Mouse (Mus musculus): ENCODE results near the gene Itch.
"Not testable (repeated sequence)": the region's sequence is repeated elsewhere in the genome, so short reads cannot be mapped to it uniquely, and the experiment has no call there.

Gene Itch

DNA sequence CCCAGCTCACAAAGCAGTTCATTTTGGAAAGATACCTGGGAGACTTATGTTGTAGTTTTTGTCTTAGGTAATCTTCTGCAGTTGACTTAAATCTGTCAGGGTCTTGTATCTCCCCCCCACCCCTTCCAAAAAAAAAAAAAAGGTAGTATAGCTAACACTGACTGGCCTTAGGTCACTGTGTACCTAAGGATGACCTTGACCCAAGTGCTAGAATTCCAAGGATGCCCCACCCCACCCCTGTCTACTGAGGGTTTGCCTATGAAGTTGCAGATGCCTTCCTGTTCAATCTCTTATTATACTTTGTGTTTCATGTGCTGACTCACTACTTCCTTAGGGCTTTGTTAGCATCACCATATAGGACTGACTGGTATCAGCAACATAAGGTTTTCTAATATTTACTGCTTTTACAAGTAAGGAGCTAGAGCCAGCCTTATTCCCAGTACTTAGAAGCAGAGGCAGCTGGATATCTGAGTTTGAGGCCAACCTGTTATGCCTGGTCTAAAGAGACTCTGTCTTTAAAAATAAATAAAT lies 8.8 kb downstream of the Itch start:
- DNase-seq (ENCODE audit: extremely low read depth, low read depth, low spot score): no peak

DNA sequence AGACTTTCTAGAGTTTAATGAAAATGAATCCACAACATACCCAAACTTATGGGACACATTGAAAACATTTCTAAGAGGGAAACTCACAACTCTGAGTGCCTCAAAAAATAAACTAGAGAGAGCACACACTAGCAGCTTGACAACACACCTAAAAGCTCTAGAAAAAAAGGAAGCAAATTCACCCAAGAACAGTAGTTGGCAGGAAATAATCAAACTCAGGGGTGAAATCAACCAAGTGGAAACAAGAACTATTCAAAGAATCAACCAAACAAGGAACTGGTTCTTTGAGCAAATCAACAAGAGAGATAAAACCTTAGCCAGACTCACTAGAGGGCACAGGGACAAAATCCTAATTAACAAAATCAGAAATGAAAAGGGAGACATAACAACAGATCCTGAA lies 16.0 kb downstream of the Itch start:
- DNase-seq (ENCODE audit: extremely low read depth, low read depth, low spot score): not testable (repeated sequence)

DNA sequence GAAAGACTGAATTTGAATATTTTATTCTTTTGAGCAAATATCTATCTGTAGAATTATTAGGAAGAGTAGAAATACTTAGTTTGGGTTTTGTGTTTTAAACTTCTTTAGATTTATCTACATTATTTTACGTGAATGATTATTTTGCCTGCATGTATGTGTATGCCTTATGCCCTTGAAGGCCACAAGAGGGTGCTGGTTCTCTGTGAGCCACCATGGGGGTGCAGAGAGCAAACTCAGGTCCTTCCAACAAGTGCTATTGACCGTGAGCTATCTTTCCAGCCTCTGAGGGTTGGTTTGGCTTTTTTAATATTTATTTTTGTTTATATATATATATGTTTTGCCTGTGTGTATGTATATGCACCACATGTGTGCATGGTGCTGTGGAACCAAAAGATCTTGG lies 74.1 kb downstream of the Itch start:
- DNase-seq (ENCODE audit: extremely low read depth, low read depth, low spot score): no peak

DNA sequence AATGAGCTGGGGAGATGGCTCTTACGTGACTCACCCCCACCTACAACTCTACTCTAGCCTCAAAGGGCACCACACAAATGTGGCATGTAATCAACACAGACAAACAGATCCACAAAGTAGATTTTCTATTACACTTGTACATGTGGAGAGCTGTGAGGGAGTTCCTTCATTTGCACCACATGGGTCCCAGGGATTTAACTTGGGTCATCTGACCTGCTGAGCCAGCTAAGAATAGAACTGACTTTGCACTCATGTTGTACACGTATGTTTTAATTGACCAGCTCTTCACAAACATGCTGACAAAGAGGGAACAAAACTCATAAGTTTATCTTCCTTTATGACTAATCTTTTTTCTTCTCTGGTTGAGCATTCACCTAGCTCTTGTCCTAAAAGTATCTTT lies 89.8 kb downstream of the Itch start:
- DNase-seq (ENCODE audit: extremely low read depth, low read depth, low spot score): no peak

DNA sequence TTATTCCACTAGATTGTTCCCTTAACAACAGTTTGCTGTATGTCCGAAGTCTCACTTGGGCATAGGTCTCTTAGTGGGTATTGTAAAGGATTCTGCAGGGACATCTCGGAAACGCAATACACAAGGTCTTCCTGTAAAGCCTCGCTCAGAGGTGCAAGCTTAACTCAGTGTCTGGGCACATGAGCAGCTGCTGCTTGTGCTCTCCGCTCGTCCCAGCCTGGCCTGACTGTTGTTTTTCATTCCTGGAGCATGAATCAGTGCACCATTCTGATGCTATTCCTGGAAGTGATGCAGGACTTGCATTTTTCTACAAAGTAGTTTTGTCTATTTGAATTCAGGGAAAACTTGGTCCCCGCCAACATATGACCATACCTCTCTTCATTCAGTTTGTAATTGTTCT lies 91.4 kb downstream of the Itch start:
- no peak for DNase-seq (ENCODE audit: extremely low read depth, low read depth, low spot score)

GRCm38 (mm10) chr2:155235746-155236361 lies 102.5 kb downstream of the Itch start:
- no peak for DNase-seq (ENCODE audit: extremely low read depth, low read depth, low spot score)

- DNase-seq (ENCODE audit: extremely low read depth, low read depth, low spot score): peak; percentile 62
Measured at GRCm38 (mm10) chr2:155236362-155236992, 103.2 kb downstream of the Itch start, which contains the start of gene Dynlrb1. Gene Dynlrb1, plus strand, starts transcription at chr2:155236533.

DNA sequence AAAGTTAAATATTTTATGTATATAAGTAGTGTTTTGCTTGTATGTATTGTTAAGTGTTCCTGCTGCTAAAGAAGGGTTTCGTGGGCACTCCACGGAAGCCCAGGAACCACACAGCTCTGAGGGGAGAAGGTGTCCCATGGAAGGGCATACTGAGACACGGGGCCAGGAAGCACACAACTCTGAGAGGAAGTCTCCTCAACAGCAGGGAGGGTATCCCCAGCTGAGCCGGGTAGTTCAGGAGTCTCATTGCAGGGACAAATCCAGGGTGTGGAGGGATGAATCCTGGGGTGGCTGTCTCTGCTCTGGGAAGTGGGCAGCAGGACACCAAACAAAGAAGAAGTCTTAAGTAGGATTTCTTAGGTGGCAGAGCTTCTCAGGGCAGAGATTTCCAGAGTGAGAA lies 104.0 kb downstream of the Itch start:
- no peak for DNase-seq (ENCODE audit: extremely low read depth, low read depth, low spot score)

- peak; percentile 68 for DNase-seq (ENCODE audit: extremely low read depth, low read depth, low spot score)
Measured at GRCm38 (mm10) chr2:155240915-155241314, 107.6 kb downstream of the Itch start.

DNA sequence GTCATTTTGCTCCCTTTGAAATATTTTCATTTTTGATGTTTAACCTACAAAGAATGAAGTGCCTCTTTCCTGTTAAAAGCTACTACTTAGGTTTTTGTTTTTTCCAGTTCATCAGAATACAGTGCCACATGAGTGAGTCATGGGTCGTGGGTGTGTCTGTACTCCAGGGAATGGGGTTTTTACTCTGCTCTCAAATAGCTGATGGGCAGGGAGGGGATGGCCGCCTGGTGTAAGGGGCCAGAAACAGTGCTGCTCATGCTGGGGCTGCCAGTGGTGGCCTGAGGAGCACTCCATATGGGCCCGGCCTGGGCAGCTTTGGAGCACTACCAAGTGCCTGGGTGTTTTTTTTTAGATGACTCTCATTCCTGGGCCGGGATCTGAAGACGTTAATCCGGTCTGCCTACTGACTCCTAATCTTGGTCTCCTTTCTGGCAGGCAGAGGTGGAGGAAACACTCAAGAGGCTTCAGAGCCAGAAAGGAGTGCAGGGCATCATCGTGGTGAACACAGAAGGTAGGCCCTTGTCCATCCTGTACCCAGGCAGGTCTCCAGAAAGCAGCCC lies 109.1 kb downstream of the Itch start:
- DNase-seq (ENCODE audit: extremely low read depth, low read depth, low spot score): no peak

DNA sequence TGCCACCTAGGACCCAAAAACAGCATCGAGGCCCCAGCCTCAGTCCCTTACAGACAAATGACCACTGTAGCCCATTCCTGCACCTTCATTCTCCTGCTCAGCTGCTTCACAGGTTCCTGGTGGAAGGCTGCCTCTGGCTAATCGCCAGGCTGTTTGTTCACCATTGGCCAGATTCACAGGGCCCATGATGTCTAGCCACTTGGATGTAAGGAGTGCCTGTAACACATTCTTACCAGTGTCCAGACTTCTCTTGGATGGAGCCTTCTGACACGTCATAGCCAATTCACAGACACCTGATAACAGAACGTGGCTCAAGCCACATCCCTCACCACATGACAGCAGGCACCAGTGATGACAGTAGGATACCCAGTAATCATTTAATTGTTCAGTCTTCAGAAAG lies 112.9 kb downstream of the Itch start:
- DNase-seq (ENCODE audit: extremely low read depth, low read depth, low spot score): no peak

DNA sequence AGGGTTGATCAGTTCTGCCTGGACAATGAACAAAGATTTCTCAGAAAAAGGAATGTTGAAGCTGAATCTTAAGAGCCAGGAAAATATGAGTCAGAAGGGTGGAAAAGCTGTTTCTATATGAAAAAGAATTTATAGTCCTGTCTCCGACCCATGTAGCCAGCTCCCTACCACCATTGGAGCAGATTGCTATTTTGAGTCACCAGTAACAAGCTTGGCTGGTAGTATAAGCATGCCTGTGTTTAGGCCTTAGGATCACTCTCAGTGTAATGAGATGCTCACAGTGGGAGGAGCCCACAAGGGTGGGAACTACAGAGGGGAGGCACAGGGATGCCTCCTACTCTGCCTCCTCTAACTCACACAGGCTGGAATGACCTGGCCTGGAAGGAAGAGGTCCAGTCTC lies 114.9 kb downstream of the Itch start:
- DNase-seq (ENCODE audit: extremely low read depth, low read depth, low spot score): no peak

- DNase-seq (ENCODE audit: extremely low read depth, low read depth, low spot score): no peak
Measured at GRCm38 (mm10) chr2:155248718-155249117, 115.4 kb downstream of the Itch start.

DNA sequence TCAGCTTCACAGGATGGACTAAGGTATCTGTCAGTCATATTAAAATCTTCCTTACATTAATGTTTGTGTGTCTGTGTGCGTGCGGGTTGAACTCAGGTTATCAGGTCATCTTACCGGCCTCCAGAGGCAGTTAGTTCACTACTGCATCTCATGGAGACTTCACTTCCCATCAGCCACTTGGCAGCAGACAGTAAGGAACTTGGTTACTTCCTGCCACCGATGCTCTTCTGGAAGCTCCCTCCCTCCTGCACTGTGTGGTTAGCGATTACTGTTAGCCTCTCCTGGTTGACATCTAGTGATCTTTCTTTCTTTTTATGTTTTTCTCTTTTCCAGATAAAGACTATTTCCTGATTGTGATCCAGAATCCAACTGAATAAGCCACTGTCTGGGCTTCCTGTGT lies 116.3 kb downstream of the Itch start:
- DNase-seq (ENCODE audit: extremely low read depth, low read depth, low spot score): no peak

DNA sequence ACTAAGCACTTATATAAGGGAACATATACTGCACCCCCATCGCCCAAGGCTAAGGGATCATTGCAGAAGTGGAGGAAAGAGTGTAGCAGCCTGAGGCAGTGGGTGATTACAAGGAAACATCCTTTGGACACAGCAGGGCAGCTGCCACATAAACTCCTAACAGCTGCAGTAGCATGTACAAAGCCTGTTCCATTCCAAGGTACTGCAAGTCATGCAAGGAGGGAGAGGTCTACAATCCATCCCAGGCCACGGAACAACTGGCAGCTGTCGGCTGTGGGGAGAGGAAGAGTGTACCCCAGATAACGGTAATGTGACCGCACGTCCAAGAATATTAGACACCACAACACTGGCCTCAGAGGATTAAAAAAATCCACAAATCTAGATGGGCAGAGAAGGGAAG lies 132.2 kb downstream of the Itch start:
- no peak for DNase-seq (ENCODE audit: extremely low read depth, low read depth, low spot score)

DNA sequence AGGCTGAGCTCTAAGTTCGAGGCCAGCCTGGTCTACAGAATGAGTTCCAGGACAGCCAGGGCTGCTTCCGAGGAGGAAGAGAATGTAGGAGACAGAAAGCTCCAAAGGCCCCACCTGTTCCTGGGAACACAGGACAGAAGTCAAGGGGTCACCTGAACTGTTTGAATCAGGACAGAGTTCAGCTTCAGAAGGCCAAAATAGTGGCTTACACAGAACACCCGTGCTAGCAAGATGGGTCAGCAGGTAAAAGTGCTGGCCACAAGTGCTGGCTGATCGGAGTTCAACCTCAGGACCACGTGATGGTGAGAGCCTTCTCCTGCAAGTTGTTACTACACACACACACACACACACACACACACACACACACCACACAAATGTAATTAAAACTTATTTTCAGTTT lies 133.6 kb downstream of the Itch start:
- DNase-seq (ENCODE audit: extremely low read depth, low read depth, low spot score): no peak

GRCm38 (mm10) chr2:155271957-155272356 lies 138.6 kb downstream of the Itch start:
- DNase-seq (ENCODE audit: extremely low read depth, low read depth, low spot score): no peak

DNA sequence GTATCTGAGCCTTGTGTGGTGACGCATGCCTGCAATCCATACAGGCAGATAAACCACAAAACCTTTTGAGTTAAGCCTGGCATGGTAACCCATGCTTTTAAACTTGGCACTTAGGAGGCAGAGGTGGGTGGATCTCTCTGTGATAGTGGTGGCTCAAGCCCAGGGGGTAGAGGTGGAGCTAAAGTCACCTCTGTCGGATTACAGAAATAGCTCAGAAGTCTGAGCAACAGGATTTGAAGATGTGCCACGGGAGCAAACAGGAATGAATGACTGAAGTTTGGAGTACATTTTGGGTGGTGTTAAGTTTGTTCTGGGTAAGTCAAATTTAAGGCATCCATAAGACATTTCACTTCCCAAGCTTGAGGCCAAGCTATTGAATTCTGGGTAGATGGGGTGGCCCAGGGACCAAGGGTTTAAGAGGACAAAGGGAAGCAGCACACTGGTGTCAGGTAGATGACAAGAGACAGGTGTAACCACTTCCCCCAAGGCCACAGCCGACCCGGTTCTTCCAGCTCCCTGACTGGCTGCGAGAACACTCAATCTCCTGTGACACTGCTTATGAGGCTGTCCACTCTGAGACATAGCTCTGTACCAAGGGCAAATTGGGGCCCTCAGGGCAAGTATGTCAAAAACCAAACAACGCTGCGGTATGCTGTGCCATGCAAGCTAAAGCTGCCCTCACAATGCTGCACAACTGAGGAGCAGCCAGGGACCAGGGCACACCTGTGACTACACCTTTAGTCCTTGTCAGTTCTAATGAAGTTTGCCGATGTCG lies 139.3 kb downstream of the Itch start:
- DNase-seq (ENCODE audit: extremely low read depth, low read depth, low spot score): peak; percentile 81

- no peak for DNase-seq (ENCODE audit: extremely low read depth, low read depth, low spot score)
Measured at GRCm38 (mm10) chr2:155273603-155274002, 140.3 kb downstream of the Itch start.

DNA sequence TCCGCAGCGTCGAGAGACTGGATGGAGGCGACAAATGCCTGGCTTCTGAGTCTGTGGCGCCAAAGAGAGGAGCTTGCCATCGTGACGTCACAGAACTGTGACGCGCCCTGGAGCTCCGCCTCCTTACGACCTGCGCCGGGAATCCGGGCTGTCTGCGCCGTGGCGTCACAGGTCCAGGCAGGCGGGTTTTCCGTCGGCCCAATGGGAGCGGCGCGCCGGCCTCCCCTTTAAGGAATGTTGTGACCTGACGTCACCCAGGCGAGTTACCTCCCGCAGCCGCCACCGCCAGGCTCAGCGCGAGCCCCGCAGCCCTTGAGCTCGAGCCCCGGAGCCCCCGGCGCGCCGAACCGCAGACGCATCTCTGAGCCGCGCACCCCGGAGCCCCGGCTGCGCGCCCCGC lies 142.9 kb downstream of the Itch start, which contains the start of gene Map1lc3a:
Map1lc3a (plus strand) TSS at position 103 of the 400 bp plus-strand sequence.
- no peak for DNase-seq (ENCODE audit: extremely low read depth, low read depth, low spot score)
